Mouse (Mus musculus) ovary, adult 18-20 months (tissue): ENCODE measurements at regions not wholly inside any gene's neighbourhood (a gene's known extent, or its start where the extent isn't known, plus 50 kb on each side); places are given as distances from the start of the nearest gene placed in this dataset.

Source experiments
- DNase-seq: peaks from one replicate; pipeline ENCODE4 v3.0.0; 2022; ENCODE audit warnings: low spot score, mixed read lengths

DNA sequence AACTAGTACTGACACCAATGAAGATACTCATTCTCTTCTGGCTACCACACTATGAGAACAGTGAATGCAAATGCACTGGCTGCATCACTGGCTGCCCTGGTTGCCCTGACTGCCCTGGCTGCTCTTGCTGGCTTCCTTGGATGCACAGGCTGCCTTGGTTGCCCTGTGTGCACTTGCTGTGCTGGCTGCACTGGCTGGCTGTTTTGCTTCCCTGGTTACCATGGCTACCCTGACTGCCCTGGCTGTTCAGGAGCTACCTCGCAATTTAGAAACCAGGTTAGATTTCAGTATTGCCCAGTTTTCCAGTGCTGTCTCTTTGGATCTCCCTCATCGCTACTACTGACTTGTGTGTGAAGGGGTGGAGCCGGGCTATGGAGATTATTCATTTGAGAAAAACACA is 175.7 kb downstream of the Fat4 start:
- no peak for DNase-seq

DNA sequence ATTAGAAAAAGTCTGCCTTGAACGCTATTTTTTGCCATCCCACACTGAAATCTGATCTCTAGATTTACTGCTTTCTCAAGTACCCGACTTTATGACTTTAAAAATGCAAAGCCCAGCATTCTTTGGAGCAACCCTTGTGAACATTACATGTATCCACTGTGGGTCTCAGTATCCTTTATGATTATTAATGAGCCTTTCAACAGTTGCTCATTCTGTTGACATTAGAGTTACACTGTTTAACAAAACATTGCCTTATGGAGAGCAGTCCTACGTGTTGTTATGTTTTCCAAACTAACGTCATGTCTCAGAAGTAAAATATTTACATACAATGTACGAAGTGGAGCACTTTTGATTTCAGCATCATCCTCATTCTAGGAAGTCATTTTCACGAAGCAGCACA is 178.7 kb downstream of the Fat4 start:
- DNase-seq: no peak

DNA sequence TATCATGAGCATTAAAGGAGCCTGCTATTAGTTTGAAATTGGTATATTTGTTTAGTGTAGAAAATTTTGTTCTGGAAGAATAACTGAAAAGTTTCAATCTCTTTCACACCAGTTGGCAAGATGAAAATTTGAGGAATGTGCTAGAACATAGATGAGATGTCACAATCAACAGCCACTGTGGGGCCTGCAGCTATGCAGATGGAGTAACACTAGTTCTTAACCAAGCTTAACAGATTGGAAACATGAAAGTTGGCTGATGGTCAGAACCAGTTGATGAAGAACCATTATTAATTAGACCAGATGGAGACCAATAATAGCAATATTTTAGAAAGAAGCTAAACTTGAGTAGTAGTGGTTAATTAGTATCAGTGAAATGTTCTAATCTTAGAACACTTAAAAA is 182.3 kb downstream of the Fat4 start:
- no peak for DNase-seq

DNA sequence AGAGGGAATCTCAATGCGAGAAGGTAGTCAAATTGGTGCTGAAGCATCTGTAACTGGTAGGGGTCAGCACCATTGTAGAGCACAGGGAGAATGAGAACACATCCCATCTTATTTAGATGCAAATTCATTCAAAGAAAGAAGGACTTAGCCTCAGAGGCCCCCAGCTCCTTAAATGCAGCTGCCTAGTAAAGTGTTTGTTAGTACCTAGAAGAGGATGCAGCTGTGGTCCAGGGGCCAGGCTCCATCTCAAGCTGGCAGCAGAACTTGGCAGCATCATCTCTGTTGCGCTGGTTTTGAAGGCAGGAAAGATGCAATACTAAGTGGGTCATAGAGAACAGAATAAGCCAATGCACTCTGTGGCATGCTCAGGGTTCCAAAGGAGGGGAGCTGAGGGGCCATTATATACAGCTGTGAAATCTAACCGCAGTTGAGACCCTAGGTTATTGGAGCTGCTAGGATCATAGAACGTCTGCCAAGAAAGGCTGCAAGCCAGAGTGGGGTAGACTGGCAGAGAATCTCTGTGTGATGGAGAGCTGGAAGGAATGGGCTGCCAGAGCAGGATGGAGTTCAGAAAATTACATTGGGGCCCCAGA is 196.0 kb downstream of the Fat4 start:
- DNase-seq: no peak

DNA sequence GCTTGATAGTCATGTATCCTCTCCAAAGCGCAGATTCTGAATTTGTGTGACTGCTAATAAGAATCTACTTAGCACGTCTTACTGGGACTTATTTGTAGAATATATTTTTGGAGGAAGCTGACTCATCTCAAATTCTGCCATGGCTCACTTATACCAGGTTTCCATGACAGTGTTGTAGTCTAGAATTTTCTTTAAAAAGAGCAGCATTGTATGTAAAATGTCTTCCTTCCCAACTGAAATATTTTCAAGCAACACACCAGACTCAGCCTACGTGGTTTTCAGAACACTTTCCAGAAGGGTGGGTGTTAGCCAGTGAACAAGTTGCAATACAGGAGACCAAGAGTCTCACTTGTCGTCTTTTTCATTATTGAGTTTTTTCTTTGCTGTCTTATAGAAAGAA is 202.2 kb downstream of the Fat4 start:
- no peak for DNase-seq

DNA sequence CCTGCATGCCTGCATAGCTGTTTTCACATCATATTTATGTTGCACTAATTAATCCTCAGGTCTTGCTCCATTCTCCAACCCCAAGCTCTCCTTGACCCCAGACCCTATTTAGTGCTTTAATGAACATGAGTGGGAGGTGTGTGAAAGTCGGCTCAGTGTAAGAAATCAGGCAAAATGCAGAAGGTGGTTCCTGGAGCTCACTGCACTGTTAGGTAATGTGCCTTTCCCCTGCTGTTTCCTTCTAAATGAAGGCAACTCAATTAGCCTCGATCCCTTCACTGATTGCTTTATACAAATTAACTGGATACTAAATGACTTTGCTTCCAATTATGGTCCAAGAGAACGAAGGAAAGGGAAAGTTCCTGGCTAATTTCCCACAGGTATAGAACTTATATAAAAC is 215.6 kb downstream of the Fat4 start:
- no peak for DNase-seq

DNA sequence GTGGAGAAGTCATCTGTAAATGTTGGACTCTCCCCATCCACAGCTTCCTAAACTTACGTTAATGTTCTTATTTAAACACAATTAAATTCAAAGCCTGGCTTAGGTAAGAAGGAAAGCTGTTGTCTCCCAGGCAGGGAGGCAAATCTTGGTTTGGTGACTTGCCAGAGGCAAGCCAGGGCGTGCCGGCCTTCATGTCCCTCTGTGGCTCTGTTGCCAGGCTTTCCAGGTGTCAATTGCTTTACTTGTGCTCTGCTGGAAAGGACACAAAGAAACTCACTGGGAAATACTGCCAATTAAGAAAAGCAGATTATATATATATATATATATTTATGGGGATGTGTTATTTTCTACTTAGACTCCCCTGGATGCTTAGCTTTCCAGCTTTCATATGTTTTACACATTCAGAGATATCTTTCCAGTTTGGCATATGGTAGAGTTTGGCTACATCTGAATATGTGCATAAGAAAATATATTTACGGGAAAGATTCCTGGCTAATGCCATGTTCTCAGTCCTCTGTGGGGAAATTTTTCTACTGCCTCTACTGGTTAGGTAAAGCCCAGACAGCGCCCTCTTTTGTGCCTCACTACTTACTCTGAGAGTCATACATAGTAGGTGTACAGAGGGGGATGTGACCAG is 223.1 kb downstream of the Fat4 start:
- DNase-seq: no peak

DNA sequence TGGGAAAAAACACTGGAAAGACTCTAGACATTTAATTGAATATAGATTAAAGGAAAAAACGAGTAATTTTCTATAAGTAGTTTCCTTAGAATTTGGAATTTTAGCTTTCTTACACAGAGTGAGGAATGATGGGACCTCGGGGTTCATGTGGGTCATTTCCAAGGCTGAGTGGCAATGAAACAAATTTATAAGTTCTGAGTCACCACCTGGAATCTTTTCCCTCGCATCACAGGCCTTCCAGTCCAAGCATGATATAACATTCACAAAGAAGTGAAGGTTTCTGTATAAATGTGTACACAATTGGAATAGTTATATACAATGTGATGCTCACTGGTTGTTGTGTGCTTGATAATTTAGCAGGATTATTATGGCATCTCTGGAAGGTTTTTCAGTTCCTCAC is 227.3 kb downstream of the Fat4 start:
- no peak for DNase-seq

DNA sequence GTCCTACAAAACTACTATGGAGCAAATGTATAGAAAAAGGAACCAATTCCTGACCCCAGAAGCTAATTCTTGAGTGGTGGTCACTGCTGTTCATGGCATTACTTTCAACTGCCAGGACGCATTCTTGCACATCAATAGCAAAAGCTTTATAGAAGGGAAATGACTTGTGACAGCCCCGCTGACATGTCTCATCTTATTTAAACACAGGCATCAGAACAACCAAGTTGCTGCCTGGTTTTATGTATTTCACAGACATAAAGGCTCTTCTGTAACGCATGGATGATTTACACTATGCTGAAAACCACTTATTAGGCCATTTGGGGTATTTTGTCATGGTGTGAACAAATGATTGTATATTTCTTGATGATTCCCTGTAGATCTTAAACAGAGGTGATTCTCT is 228.1 kb downstream of the Fat4 start:
- DNase-seq: no peak

DNA sequence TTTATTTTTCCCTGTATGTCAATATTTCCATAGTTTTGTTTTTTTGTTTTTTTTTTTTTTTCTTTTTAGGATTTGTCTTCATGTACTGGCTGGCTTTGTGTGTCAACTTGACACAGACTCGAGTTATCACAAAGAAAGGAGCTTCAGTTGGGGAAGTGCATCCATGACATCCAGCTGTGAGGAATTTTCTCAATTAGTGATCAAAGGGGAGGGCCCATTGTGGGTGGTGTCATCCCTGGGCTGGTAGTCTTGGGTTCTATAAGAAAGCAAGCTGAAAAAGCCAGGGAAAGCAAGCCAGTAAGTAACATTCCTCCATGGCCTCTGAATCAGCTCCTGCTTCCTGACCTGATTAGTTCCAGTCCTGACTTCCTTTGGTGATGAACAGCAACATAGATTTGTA is 228.7 kb downstream of the Fat4 start:
- no peak for DNase-seq

DNA sequence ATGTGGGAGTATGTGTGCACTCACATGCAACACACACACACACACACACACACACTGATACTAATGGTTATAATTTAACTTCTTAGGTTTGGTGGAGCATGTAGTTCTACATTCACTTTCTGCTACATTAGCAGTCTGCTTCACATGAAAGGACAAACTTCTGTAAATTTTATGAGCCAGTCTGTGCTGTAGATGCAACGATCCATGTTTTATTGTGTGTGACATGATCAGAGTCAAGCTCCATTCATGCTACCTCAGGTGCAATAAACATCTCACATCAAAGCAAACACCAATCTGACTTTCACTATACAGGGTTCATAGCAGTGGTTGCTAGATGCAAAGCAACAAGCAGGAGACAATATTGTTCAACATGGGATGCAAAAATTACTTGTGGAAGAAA is 235.5 kb downstream of the Fat4 start:
- DNase-seq: no peak

DNA sequence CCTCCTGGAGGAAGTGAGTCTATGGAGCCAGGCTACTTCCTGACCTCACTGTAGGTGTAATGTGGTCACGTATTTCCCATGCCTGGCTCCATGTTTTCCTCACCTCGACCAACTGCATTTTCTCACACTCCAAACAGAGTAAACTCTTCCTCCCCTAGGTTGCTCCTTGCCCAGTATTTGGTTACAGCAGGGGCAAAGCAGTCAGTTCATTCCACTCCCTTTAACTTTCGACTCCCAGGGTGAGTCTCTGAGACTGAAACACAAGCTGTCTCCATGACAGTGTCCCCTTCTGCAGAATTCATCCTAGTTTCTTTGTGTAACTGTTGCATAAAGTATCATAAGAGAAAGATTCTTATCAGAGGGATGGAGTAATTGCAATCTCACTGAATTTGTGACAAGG is 243.8 kb downstream of the Fat4 start:
- DNase-seq: no peak

DNA sequence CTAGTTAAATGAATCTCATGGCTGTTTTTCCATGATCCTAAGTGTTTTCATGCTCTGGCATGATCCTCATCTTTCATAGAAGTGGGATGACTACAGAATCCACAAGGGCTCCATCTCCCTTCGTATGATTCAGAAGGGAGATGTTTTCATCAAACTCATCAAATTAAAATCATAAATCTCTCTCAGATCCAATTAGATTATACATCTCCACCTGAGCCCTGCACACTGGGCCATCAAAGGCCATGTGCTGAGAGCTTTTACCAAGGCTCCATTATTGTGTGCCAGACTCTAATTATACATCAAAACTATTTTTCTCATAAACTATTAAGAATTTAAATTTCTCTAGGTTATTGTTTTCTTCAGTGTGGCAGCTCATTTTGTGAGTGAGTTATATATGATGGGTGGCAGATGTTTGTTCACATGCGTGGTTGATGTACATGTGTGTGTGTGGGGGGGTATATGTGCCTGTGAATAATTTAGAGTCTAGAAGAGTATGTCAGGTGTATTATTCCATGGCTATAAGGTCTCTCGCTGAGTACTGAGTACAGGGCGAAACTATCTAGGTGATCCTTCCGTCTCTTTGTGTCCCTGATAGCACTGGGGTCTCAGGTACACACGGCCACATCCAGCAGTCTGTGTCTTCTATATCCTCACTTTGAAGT is 278.4 kb downstream of the Fat4 start:
- no peak for DNase-seq

DNA sequence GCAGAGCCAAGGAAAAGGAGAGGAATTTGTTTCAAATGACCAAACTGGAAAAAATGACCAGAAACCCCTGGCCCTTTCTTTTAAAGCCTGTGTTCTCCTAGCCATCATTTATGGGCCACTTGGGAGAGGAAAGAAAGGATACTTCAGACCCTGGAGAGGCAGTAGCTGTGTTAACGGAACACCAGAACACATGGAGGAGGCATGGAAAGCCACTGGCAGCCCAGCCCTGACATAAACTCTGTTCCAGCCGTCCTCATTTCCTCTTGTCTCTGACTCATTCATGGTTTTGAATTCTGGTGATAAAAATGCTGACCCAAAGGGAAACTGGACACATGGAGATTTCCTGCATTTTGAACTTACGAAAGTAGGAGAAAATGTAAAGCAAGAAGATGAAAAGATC is 295.9 kb downstream of the Fat4 start:
- no peak for DNase-seq

DNA sequence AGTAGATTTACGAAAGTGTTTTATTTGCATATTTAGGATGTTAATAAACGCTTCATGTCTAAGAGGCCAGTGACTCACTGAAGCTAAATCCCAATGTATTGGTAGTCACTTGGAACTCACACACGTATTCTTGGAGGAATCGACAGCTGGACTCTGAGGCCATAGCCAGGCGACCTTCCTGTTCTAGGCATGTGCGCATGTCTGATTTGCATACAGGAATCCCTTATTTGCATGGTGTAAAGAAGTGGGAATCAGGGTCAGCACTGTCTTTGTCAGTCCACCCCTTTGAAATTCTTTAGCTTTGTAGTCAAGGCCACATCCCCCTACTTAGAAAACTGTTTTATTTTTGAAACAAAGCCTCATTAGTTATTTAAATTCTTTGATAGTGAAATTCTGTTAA is 308.4 kb downstream of the Fat4 start:
- no peak for DNase-seq

DNA sequence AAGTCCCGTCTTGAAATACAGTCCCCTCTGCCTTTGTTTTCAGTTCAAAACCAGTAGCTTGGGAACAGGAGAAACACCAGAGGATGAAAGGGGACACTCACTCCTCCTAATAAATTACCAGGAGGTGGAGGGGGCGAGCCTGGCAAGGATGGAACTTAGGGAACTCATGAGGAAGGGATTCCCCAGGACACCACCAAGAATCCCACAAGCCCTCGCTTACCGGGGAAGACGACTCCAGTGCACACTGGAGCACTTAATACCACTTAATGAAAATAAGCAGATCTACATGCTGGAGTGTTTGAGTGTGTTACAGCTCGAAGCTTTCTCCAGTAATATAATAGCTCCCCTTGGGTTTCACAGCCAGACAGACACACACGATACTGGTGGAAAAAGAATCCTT is 315.9 kb downstream of the Fat4 start:
- no peak for DNase-seq

DNA sequence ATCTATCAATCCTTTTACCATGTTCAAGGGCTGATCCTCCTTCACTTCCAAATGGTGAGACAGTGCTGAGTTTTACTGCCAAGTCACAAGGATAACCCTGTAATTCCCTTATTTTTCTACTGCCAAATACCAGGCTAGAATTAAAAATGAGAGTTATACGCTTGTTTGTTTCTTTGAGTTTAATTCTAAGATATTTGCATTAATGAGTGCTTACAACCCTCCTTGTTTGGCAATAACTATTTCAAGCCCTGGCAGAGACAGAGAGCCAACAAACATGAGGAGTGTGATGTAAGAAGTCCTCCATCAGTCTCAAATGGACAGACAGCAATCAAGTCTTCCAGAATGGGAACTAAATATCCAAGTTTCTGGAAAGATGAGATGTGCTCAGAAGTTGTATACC is 321.9 kb downstream of the Fat4 start:
- no peak for DNase-seq

DNA sequence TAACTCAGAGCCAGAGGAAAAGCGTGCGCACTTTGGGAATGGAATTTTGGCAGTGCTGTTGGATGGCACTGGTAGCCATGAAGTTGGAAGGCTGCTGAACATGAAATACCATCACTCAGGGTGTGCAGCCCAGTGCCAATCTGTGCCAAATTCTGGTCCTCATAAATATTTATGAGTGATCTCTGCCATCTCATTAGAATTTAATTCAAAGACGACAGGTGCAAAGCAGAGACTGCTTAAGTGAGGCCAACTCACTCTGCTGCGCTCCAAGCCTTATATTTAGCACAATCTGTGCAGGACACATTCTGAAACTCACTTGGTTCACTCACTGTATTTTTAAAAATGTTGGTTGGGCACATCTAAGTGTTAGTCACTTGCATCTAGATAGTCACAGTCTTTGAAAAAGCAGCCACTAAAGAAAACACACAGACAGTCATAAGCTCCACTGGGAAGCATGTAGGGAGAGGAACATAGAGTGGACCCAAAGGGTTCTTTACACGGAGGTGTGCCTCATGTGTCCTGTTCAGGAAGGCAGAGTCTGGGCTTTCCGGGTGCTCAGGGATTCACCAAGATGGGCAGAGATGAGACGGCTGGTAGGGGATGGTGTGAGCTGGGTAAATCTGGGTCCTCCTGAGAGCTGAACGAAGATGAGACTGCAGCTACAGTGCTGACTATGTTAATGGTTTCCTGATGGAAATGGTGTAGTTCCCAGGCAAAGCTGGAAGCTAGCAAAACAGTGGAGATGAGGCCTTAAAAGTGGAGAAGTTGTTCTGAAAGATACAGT is 322.8 kb downstream of the Fat4 start:
- no peak for DNase-seq

DNA sequence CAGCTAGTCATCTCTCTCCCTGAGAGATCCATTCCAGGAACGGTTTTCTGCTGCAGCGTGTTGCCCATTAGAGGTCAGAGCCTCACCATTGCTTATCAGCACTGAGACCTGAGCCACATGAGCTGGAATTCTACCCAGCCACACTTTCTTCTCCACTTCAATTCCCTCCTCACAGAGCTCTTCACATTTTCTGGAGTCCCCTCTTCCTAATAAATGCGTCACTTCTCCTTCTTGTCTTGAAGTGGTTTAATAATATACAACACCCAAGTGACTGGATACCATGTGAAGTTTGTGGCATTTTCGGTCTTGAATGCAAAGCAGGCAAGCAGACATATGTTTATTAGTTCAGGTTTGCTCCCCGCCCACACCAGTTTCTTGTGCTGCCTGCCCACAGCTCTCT is 324.9 kb downstream of the Fat4 start:
- no peak for DNase-seq

DNA sequence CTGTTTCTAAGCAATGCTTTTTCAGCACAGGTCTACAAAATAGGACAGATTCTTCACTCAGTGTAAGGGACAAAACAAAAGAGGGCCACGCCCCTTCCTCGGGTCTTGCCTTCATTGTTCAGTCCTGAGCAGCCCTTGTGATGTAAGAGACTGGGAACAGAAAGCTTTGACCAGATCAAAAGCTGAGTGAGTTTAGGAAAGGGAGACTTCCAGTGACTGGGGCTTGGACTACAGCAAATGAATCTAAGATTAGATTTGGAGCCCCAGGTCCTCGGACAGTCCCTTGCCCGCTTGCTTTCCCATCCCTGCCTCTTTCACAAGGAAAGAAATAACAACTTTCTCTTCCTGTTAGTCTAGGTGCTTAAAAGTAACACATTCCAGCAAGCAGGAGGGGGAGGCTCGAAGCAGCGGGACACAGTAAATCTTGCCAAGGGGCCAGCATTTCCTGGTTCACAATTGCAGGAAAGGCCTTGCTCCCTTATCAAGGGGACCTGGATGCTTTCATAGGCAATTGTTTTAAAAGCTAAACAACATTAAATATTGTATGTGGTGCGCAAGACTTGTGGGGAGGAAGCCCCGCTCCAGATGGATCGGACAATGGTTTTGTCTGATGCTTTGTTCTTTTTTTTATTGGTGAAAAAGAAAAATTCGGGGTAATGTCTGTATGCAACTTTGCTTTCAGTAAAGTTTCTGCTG is 333.4 kb downstream of the Fat4 start:
- DNase-seq: peak; percentile 11

DNA sequence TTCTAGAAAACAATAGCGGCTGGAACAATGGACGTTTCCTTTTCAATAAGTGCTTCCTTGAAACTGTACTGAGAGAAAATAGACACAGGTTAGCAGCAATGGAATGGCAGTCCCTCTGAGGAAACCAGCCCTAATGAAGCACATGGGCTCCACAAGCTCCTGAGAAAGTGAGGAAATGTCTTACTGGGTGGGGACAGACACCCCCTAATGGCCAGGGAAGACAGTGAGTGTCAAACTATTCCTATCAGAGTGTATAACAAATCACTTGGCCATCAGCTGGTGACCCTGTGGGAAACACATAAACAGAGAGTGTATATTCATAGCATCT is 333.9 kb downstream of the Fat4 start:
- DNase-seq: no peak

DNA sequence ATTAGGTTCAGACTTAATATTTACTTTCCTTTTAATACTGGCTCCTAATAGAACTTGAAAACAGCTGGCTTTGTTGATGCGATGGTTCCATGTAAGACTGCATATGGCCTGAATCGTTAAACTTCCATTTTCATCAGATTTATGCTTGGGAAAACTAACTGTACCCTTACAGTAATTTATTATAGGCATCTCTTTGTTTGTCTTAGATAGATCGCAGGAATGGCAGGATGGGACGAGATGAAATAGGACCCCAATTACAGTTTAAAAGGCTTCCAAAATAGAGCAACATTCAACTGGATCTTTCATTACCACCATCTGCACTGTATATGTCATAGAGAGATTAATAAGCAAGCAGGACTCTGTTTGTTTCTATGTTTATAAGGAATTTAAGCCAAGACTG is 335.3 kb downstream of the Fat4 start:
- no peak for DNase-seq

DNA sequence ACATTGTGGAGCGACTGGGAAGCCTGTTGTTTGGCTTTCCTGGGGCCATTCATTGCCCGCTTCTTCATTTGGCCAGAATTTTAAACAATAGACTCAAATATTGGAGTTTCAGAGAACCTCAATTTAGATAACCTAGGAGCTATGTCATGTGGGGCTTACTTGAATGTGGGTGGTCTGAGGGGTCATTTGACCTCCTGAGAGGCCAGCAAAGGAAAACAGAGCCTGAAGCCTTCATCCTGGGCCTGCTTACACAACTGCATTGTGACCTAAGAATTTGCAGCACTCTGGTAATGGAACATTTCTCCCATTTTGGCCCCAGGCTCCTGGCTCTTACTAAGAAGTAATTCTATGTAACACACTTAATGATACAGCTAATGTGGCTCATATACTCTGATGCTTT is 348.2 kb downstream of the Fat4 start:
- no peak for DNase-seq
